Mouse (Mus musculus) intestine, postnatal 0 days (tissue): ENCODE measurements at regions not wholly inside any gene's neighbourhood (a gene's known extent, or its start where the extent isn't known, plus 50 kb on each side); places are given as distances from the start of the nearest gene placed in this dataset.

Experiments used
- ATAC-seq: fragments of 200-750 bp; cut with Nextera tagmentation; 2 replicates; pipeline ENCODE4 v1.8.0; 2017; ENCODE audit warnings: mild to moderate bottlenecking, moderate TSS enrichment, moderate library complexity
- H3K27ac ChIP-seq: fragments of 300-500 bp; sonication (generic); 2 replicates; pipeline ENCODE4 v1.5.1; 2014; ENCODE audit warnings: mild to moderate bottlenecking, low read depth, low read length, moderate library complexity
- H3K27me3 ChIP-seq: fragments of 300-500 bp; sonication (generic); replicated peaks from 2 replicates; pipeline ENCODE4 v1.6.1; 2014; ENCODE audit warnings: low read length, mixed read lengths; ENCODE audit not compliant: control insufficient read depth, insufficient read depth
- H3K36me3 ChIP-seq: fragments of 300-500 bp; sonication (generic); 2 replicates; pipeline ENCODE4 v1.6.1; 2014; ENCODE audit warnings: mild to moderate bottlenecking, moderate library complexity; ENCODE audit not compliant: control insufficient read depth, insufficient read depth
- H3K4me1 ChIP-seq: fragments of 300-500 bp; sonication (generic); replicated peaks from 2 replicates; pipeline ENCODE4 v1.6.1; 2014; ENCODE audit warnings: antibody characterized with exemption, low read length, mixed read lengths; ENCODE audit not compliant: control insufficient read depth, insufficient read depth
- H3K4me2 ChIP-seq: fragments of 300-500 bp; sonication (generic); replicated peaks from 2 replicates; pipeline ENCODE4 v1.6.1; 2014; ENCODE audit warnings: low read depth, mild to moderate bottlenecking, moderate library complexity
- H3K4me3 ChIP-seq: fragments of 300-500 bp; sonication (generic); 2 replicates; pipeline ENCODE4 v1.5.1; 2014; ENCODE audit warnings: low read depth, low read length
- H3K9ac ChIP-seq: fragments of 300-500 bp; sonication (generic); 2 replicates; pipeline ENCODE4 v1.6.1; 2014; ENCODE audit warnings: mild to moderate bottlenecking, low read depth, low read length
- H3K9me3 ChIP-seq: fragments of 300-500 bp; sonication (generic); 2 replicates; pipeline ENCODE4 v1.6.1; 2016; ENCODE audit warnings: mixed run types; ENCODE audit not compliant: control insufficient read depth
- CTCF ChIP-seq: sonication (generic); IDR thresholded peaks from 2 replicates; pipeline ENCODE4 v1.5.1; 2016; ENCODE audit warnings: low read depth, mild to moderate bottlenecking, control low read depth, antibody characterized with exemption, moderate library complexity
- WGBS: fragments of 180-500 bp; shearing (Covaris S2); extraction: QIAGEN DNeasy Blood & Tissue Kit; methylation state at CpG from one replicate; pipeline ENCODE4 v1.1.7; 2014; 5-methylcytosine and 5-hydroxymethylcytosine counted together

GRCm38 (mm10) chr19:20181854-20182253, 208.9 kb downstream of the Anxa1 start:
- no peak for TF ChIP-seq CTCF
- Histone ChIP-seq H3K27ac (no peak overlapping the region), H3K4me3 (no peak overlapping the region), H3K4me1 (no peaks in the 10 kb centered on the region), H3K27me3 (no peaks in the 10 kb centered on the region), H3K9ac (no peak overlapping the region), H3K4me2 (no peak overlapping the region), H3K36me3 (no peaks in the 10 kb centered on the region), H3K9me3 (no peaks in the 10 kb centered on the region)
- ATAC-seq = no peak
- WGBS = 73% methylated on average over 4 of the region's 4 CpGs

DNA sequence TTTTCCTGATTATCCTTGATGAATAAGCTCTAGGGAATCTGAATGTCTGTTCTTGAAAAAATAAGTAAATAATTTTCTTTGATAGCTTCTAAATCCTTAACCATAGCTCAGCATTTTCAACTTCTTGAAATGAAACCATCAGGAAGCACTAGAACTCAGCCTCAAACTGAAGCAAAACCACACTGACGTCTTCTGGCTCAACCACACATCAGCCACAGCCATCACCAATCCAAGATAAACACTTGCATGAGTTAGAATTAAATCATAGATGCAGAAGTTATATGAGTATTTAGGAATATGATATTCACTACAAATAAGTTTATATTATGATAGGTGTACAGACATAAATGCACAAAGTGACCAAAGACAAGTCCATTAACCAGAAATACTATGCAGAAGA, 229.2 kb downstream of the Anxa1 start:
- H3K27ac ChIP-seq = no peak overlapping the region
- WGBS = 68% methylated on average over 1 of the region's 1 CpGs
- H3K4me2 ChIP-seq = no peak overlapping the region
- H3K4me3 ChIP-seq = no peak overlapping the region
- TF ChIP-seq CTCF = no peak
- H3K9me3 ChIP-seq = no peaks in the 10 kb centered on the region
- no peaks in the 10 kb centered on the region for H3K27me3 ChIP-seq
- H3K9ac ChIP-seq = no peak overlapping the region
- H3K4me1 ChIP-seq = no peaks in the 10 kb centered on the region
- ATAC-seq = no peak
- H3K36me3 ChIP-seq = no peaks in the 10 kb centered on the region

DNA sequence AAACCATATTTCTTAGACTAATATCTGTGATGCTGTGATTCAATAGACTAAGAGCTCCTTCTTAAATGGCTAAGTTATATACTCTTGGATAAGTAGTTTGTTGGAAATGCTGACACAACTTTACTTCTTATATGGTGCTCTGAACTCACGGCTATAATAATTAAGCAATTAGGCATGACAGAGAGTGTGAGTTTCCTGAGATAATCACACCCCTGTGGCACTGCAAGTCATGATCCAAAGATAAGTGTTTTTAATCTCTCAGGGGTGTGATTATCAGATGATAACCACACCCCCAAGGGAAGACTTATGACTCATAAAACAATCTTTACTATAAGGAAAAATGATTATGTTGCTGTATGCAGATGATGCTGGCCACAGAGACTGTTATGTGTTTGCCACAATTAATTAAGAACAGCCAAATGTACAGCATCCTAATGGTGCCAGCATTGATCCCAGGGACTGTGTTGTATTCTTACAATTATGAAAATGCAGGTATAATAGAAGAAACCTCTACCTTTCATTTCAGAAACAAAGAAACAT, 234.3 kb downstream of the Anxa1 start:
- Histone ChIP-seq H3K9me3 (no peaks in the 10 kb centered on the region), H3K4me2 (no peak overlapping the region), H3K36me3 (no peaks in the 10 kb centered on the region), H3K27ac (no peak overlapping the region), H3K4me3 (no peak overlapping the region), H3K9ac (no peak overlapping the region), H3K4me1 (no peaks in the 10 kb centered on the region), H3K27me3 (no peaks in the 10 kb centered on the region)
- no peak for ATAC-seq
- 44% methylated on average over 1 of the region's 1 CpGs for WGBS
- no peak for TF ChIP-seq CTCF

- TF ChIP-seq CTCF = no peak
- Histone ChIP-seq H3K4me1 (no peaks in the 10 kb centered on the region), H3K27ac (no peak overlapping the region), H3K9ac (no peak overlapping the region), H3K4me3 (no peak overlapping the region), H3K27me3 (no peaks in the 10 kb centered on the region), H3K36me3 (no peaks in the 10 kb centered on the region), H3K4me2 (no peak overlapping the region), H3K9me3 (no peaks in the 10 kb centered on the region)
- no peak for ATAC-seq
- 90% methylated on average over 12 of the region's 12 CpGs for WGBS
Measured at GRCm38 (mm10) chr19:20139506-20139905, 251.2 kb downstream of the Anxa1 start.

GRCm38 (mm10) chr19:20123546-20124195, 267.1 kb downstream of the Anxa1 start:
- Histone ChIP-seq H3K9ac (no peak overlapping the region), H3K27ac (no peak overlapping the region), H3K4me1 (no peaks in the 10 kb centered on the region), H3K4me2 (no peak overlapping the region), H3K9me3 (no peaks in the 10 kb centered on the region), H3K27me3 (no peaks in the 10 kb centered on the region), H3K36me3 (no peaks in the 10 kb centered on the region), H3K4me3 (no peak overlapping the region)
- ATAC-seq = no peak
- no peak for TF ChIP-seq CTCF
- WGBS = 88% methylated on average over 2 of the region's 2 CpGs

- no peaks in the 10 kb centered on the region for H3K9me3 ChIP-seq
- no peaks in the 10 kb centered on the region for H3K4me1 ChIP-seq
- H3K36me3 ChIP-seq = no peaks in the 10 kb centered on the region
- no peak overlapping the region for H3K4me2 ChIP-seq
- H3K4me3 ChIP-seq = no peak overlapping the region
- H3K27me3 ChIP-seq = no peaks in the 10 kb centered on the region
- TF ChIP-seq CTCF = no peak
- no peak overlapping the region for H3K27ac ChIP-seq
- no peak for ATAC-seq
- no peak overlapping the region for H3K9ac ChIP-seq
- 50% methylated on average over 4 of the region's 4 CpGs for WGBS
Measured at GRCm38 (mm10) chr19:20122475-20122874, 268.3 kb downstream of the Anxa1 start.
